Mouse (Mus musculus): ENCODE results near the gene Gzmm. TPM values are rescaled to one million over a fixed set of nuclear protein-coding genes. Genes with fewer than 3 reads are reported as not detected.

Gzmm gene
- polyA plus RNA-seq, 1 experiment: 0.71 TPM

DNA sequence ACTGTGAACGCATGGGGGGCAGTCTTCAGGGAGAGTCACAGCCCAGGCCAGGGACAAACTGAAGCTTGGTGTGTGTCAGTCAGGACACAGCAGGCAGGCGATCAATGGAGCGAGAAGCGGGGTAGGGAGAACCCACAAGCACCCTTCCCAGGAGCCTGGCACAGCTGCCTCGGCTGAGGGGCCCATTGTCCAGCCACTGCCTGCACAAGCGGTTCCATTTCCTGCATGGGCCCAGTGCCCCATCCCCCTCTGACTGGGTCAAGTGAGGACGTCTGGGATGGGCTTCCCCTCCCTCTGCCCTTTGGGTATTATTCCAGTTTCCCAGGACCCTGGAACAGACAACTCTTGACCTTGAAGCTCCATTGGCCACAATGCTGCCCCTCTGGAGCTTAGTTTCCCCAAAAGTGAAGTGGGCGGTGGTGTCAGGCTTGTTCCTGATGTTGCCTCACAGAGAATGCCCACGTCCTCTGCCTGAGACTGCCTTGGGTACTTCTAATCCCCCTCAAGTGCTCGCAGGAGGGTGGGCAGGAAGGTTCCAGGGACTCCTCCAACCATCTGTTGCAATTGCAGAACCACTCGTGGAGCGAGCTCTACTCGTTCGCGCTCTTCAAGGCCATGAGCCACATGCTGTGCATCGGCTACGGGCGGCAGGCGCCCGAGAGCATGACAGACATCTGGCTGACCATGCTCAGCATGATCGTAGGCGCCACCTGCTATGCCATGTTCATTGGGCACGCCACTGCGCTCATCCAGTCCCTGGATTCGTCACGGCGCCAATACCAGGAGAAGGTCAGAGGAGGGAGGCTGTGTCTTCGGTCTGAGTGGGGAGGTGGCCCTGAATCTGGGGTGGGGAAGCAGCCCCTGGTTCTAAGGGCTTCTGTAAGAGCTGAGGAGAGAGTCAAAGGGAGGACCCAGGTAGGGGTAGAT lies 39.8 kb downstream of the Gzmm start:
- Histone ChIP-seq H3ac (ENCODE audit: control insufficient read depth, insufficient read length) (no peak overlapping the region), H3K27me3 (ENCODE audit: control insufficient read depth, insufficient read depth, insufficient read length) (peaks cover 4% of the 10 kb centered on the region), H3K79me2 (ENCODE audit: control insufficient read depth, insufficient read depth) (no peaks in the 10 kb centered on the region), H3K4me3 (no peak overlapping the region), H3K4me2 (ENCODE audit: low read depth) (no peak overlapping the region), H3K36me3 (ENCODE audit: control insufficient read depth, insufficient read depth) (no peaks in the 10 kb centered on the region)
- TF ChIP-seq MYOD1 (IDR thresholded peaks at IDR 0.05; ENCODE audit: control insufficient read depth in 1 of 3, insufficient read length in 2 of 3, low read depth in 2 of 3) (no peak), POLR2AphosphoS2 (IDR thresholded peaks at IDR 0.05; ENCODE audit: insufficient read length, low read depth) (no peak), TCF3 (IDR thresholded peaks at IDR 0.05; ENCODE audit: insufficient read length, low read depth) (no peak)

DNA sequence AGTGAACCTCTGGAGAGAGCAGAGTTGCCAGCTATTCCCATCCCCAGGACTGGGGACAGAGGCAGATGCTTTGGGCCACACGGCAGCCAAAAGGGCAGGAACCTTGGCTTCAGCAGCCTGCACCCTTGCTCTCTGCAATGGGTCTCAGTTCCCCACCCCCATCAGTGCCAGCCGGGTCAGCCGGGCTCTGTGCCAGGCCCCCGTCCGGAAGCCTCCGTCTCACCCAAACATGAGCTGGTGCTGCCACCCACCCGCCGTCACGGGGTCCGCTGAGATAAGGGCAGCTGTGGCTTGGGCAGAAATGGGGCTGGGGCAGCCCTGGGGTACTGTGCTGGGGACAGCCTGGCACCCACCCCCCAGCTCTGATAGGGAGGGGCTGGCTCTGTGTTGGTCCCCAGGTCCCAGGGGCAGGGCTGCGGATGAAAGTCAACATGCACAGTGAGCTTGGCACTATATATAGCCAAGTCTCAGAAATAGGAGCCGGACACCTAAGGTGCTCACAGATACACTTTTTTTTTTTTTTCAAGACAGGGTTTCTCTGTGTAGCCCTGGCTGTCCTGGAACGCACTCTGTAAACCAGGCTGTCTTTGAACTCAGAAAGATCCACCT lies 40.6 kb downstream of the Gzmm start:
- TF ChIP-seq MYOG (IDR thresholded peaks at IDR 0.05; ENCODE audit: control insufficient read depth in 1 of 3, insufficient read depth in 1 of 3, insufficient read length in 2 of 3, low read depth in 2 of 3) (peak in 1 of 3 experiments; percentile 9), MAX (IDR thresholded peaks at IDR 0.05; ENCODE audit: low read depth) (no peak)
- no peaks in the 10 kb centered on the region for H3K79me2 ChIP-seq (ENCODE audit: control insufficient read depth, insufficient read depth)
- no peak overlapping the region for H3K4me3 ChIP-seq
- H3K27me3 ChIP-seq (ENCODE audit: control insufficient read depth, insufficient read depth, insufficient read length): peaks cover 1% of the 10 kb centered on the region
- H3ac ChIP-seq (ENCODE audit: control insufficient read depth, insufficient read length): no peak overlapping the region
- no peaks in the 10 kb centered on the region for H3K36me3 ChIP-seq (ENCODE audit: control insufficient read depth, insufficient read depth)
- no peak overlapping the region for H3K4me2 ChIP-seq (ENCODE audit: low read depth)

DNA sequence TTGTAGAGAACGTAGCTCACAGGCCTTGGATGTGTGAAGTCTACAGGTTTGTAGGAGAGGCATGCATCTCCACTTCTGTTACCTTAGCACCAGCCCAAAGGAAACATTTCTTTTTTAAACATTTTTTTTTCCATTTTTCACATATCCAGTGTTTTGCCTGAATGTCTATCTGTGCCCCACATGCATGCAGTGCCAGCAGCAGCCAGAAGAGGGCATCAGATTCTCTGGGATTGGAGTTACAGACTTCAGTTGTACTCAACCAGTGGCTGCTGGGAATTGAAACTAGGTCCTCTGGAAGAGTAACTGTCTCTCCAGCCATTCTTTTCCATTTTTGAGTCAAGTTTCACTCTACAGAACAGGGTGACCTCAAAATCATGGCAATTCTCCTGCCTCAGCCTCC lies 43.7 kb downstream of the Gzmm start:
- Histone ChIP-seq H3ac (ENCODE audit: control insufficient read depth, insufficient read length) (no peak overlapping the region), H3K27me3 (ENCODE audit: control insufficient read depth, insufficient read depth, insufficient read length) (no peaks in the 10 kb centered on the region), H3K36me3 (ENCODE audit: control insufficient read depth, insufficient read depth) (peaks cover 13% of the 10 kb centered on the region), H3K4me3 (no peak overlapping the region), H3K79me2 (ENCODE audit: control insufficient read depth, insufficient read depth) (no peaks in the 10 kb centered on the region), H3K4me2 (ENCODE audit: low read depth) (no peak overlapping the region)
- TF ChIP-seq REST (IDR thresholded peaks at IDR 0.05; ENCODE audit: insufficient read depth, insufficient read length) (no peak), SRF (IDR thresholded peaks at IDR 0.05; ENCODE audit: control insufficient read depth, insufficient read length, low read depth) (no peak), USF1 (IDR thresholded peaks at IDR 0.05; ENCODE audit: low read depth) (no peak), POLR2AphosphoS2 (IDR thresholded peaks at IDR 0.05; ENCODE audit: insufficient read length, low read depth) (no peak), MAX (IDR thresholded peaks at IDR 0.05; ENCODE audit: low read depth) (no peak), MYOD1 (IDR thresholded peaks at IDR 0.05; ENCODE audit: control insufficient read depth in 1 of 3, insufficient read length in 2 of 3, low read depth in 2 of 3) (no peak), MYOG (IDR thresholded peaks at IDR 0.05; ENCODE audit: control insufficient read depth in 1 of 3, insufficient read depth in 1 of 3, insufficient read length in 2 of 3, low read depth in 2 of 3) (no peak), CEBPB (IDR thresholded peaks at IDR 0.05; ENCODE audit: insufficient read depth, poor library complexity, severe bottlenecking) (no peak), E2F4 (IDR thresholded peaks at IDR 0.05; ENCODE audit: insufficient read depth) (no peak), TCF3 (IDR thresholded peaks at IDR 0.05; ENCODE audit: insufficient read length, low read depth) (no peak), POLR2A (IDR thresholded peaks at IDR 0.05; ENCODE audit: insufficient read length, low read depth) (no peak), TCF12 (IDR thresholded peaks at IDR 0.05; ENCODE audit: insufficient read depth, poor library complexity, severe bottlenecking) (no peak)

DNA sequence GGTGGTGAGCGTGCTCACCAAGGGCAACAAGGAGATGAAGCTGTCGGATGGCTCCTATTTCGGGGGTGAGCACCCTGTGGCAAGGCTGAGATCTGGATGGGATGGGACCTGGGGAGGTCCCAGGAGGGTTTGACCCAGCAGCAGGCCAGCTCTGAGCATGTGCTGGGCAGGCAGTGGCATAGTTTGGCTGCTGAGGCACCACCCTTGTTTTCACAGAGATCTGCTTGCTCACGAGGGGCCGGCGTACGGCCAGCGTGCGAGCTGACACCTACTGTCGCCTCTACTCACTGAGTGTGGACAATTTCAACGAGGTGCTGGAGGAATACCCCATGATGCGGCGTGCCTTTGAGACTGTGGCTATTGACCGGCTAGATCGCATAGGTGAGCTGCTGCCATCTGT lies 45.0 kb downstream of the Gzmm start:
- no peaks in the 10 kb centered on the region for H3K79me2 ChIP-seq (ENCODE audit: control insufficient read depth, insufficient read depth)
- H3ac ChIP-seq (ENCODE audit: control insufficient read depth, insufficient read length): no peak overlapping the region
- H3K36me3 ChIP-seq (ENCODE audit: control insufficient read depth, insufficient read depth): peaks cover 20% of the 10 kb centered on the region
- no peak overlapping the region for H3K4me2 ChIP-seq (ENCODE audit: low read depth)
- H3K4me3 ChIP-seq: no peak overlapping the region
- TF ChIP-seq MAX (IDR thresholded peaks at IDR 0.05; ENCODE audit: low read depth) (no peak), POLR2AphosphoS2 (IDR thresholded peaks at IDR 0.05; ENCODE audit: insufficient read length, low read depth) (no peak), POLR2A (IDR thresholded peaks at IDR 0.05; ENCODE audit: insufficient read length, low read depth) (no peak), USF1 (IDR thresholded peaks at IDR 0.05; ENCODE audit: low read depth) (no peak), TCF3 (IDR thresholded peaks at IDR 0.05; ENCODE audit: insufficient read length, low read depth) (no peak), CEBPB (IDR thresholded peaks at IDR 0.05; ENCODE audit: insufficient read depth, poor library complexity, severe bottlenecking) (no peak), SRF (IDR thresholded peaks at IDR 0.05; ENCODE audit: control insufficient read depth, insufficient read length, low read depth) (no peak), MYOD1 (IDR thresholded peaks at IDR 0.05; ENCODE audit: control insufficient read depth in 1 of 3, insufficient read length in 2 of 3, low read depth in 2 of 3) (no peak), E2F4 (IDR thresholded peaks at IDR 0.05; ENCODE audit: insufficient read depth) (no peak), MYOG (IDR thresholded peaks at IDR 0.05; ENCODE audit: control insufficient read depth in 1 of 3, insufficient read depth in 1 of 3, insufficient read length in 2 of 3, low read depth in 2 of 3) (no peak), TCF12 (IDR thresholded peaks at IDR 0.05; ENCODE audit: insufficient read depth, poor library complexity, severe bottlenecking) (no peak)
- no peaks in the 10 kb centered on the region for H3K27me3 ChIP-seq (ENCODE audit: control insufficient read depth, insufficient read depth, insufficient read length)

DNA sequence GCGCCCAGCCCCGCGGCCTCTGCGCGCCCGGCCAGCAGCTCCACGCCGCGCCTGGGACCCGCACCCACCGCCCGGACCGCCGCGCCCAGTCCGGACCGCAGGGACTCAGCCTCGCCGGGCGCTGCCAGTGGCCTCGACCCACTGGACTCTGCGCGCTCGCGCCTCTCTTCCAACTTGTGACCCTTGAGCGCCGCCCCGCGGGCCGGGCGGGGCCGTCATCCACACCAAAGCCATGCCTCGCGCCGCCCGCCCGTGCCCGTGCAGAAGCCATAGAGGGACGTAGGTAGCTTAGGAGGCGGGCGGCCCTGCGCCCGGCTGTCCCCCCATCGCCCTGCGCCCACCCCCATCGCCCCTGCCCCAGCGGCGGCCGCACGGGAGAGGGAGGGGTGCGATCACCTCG lies 46.5 kb downstream of the Gzmm start:
- Histone ChIP-seq H3K79me2 (ENCODE audit: control insufficient read depth, insufficient read depth) (no peaks in the 10 kb centered on the region), H3K27me3 (ENCODE audit: control insufficient read depth, insufficient read depth, insufficient read length) (no peaks in the 10 kb centered on the region), H3K36me3 (ENCODE audit: control insufficient read depth, insufficient read depth) (peaks cover 28% of the 10 kb centered on the region), H3ac (ENCODE audit: control insufficient read depth, insufficient read length) (no peak overlapping the region), H3K4me3 (no peak overlapping the region), H3K4me2 (ENCODE audit: low read depth) (no peak overlapping the region)
- no peak for TF ChIP-seq CEBPB (IDR thresholded peaks at IDR 0.05; ENCODE audit: insufficient read depth, poor library complexity, severe bottlenecking)
- no peak for TF ChIP-seq MYOD1 (IDR thresholded peaks at IDR 0.05; ENCODE audit: control insufficient read depth in 1 of 3, insufficient read length in 2 of 3, low read depth in 2 of 3)
- TF ChIP-seq TCF12 (IDR thresholded peaks at IDR 0.05; ENCODE audit: insufficient read depth, poor library complexity, severe bottlenecking): no peak
- no peak for TF ChIP-seq USF1 (IDR thresholded peaks at IDR 0.05; ENCODE audit: low read depth)
- TF ChIP-seq MYOG (IDR thresholded peaks at IDR 0.05; ENCODE audit: control insufficient read depth in 1 of 3, insufficient read depth in 1 of 3, insufficient read length in 2 of 3, low read depth in 2 of 3): no peak
- TF ChIP-seq POLR2AphosphoS2 (IDR thresholded peaks at IDR 0.05; ENCODE audit: insufficient read length, low read depth): no peak
- no peak for TF ChIP-seq POLR2A (IDR thresholded peaks at IDR 0.05; ENCODE audit: insufficient read length, low read depth)
- TF ChIP-seq MAX (IDR thresholded peaks at IDR 0.05; ENCODE audit: low read depth): no peak

All from myocyte (in vitro differentiated cells).